Mouse (Mus musculus) heart, adult 11 months (tissue): ENCODE data around the gene Gabbr2.

ENCODE experiments used
- DNase-seq: peaks from one replicate; pipeline ENCODE4 v3.0.0; 2022

Gene Gabbr2

DNA sequence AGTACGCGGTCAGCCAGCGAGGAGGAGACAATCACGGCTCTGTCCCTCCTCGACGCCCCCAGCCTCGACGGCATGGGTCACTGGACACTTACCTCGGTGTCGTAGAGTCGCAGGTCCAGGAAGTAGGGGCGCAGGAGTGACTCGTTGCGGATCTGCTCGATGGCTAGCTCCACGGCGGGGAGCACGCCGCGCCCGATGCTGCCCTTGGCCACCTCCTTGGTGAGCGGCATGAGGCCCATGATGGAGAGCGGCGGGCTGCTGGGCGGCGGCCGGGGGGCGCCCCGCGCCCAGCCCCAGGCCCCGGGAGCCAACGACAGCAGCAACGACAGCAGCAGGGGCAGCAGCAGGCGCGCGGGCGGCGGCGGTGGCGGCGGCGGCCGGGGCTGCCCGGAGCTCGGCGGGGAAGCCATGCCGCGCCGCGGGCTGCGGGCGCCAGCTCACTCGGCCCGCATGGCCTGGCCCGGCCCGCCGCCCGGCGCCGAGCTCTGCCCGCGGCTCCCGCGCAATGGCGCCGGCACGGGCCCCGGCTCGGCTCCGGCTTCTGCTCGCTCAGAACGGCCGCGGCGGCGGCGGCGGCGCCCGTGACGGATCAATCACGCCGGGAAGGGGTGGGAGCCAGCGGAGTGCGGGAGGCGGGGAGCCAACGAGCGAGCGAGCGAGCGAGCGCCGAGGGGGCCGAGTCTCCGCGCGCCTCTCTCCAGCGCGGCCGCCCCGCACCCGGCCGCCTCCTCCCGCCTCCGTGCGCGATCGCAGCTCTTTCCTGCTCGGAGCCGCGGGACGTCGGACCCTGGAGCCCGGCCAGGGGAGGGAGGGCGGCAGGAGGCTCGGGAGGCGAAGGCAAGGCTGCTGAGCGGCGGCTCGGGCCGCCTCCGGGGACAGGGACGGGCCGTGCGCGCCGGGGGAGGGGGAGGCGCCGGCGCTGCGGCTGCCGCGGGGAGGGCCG lies at the start of gene Gabbr2:
Gene Gabbr2 (minus strand): TSS at position 858 of the 943 bp plus-strand sequence.
- DNase-seq = no peak

DNA sequence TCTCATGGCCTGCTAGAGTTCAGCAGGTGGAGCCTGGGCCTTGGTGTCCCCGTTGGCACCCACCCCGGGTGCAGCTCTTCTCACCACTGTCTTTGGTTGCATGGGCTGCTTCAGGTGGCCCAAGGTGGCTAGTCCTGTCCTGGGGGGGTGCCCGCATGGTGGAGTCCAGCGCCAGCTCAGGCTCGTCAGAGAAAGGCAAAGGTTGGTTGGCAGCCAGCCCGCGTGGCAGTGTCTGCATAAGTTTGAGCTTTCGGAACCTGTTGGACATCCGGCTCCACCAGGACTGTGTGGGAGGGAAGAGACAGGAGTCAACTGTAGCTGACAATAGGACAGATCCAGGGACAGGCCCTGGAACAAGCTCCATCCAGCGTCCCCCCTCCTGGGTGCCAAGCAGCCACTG lies 47.9 kb upstream of the Gabbr2 start:
- DNase-seq = no peak

DNA sequence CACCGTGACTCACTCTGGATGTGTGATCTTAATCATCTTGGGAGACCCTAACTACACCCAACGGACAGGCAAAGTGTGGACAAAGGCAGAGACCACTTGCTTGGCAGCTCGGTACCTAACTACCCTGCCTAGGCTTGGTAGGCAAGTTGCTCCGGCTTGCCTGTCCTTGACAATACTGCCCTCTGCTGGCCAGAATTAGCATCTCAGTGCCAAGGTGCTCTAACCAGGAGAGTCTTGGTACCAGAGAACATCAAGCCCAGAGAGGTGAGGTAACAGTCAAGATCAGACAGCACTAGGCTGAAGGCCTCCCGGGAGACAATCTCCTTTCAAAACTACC lies 45.6 kb upstream of the Gabbr2 start:
- DNase-seq = no peak

DNA sequence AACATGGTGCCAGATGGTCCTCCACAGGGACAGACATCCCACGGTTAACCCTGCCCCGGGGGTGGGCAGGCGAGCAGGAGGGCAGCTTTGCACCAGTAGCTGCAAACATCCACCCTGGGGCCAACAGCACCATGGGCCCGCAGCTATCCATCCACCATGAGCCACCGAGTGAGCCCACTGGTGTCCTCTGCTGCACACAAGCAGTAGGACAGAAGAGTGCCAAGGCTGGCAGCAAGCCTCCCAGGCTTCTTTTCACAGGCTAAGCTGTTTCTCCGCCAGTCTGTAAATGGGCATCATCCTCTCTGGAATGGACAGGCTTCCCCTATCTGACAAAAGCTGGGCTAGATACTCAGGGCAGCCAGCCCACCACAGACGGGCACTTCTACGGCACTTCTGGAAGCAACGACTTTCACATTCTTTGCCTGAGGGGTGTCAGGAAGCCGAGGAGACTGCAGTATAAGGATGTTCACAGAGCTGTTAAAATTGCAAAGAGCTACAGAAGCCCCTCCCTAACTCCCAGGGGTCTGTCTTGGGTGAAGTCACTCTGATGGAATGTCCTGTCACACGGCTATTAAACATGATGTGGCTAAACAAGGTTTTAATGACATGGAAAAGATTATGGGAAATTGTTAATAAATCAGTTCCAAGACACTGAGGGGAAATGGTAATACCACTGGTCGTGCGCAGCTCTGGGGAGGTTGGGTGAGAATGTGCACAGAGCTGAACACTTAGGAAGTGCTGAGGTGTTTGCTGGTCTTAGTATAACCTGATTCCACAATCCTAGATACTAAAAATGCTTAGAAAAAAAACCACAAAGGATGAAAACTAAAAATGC lies 45.0 kb upstream of the Gabbr2 start:
- no peak for DNase-seq

DNA sequence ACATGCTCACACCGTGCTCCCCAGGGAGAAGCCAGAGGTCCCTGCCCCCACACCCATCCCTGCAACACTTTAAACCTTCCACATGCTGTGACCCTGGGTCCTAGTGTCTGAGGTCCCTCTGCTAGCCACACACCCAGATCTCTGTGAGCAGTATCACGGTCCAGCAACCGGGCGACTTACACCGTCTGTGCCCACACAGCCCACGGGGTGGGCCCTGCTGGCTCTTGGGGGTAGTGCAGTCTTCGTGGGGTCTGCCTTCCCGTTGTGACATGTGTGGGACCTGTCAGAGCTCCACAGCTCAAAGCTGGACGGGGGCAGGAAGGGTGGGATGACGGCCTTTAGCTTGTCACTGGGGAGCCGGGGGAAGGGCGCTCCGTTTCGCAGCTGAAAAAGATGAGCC lies 43.9 kb upstream of the Gabbr2 start:
- no peak for DNase-seq

DNA sequence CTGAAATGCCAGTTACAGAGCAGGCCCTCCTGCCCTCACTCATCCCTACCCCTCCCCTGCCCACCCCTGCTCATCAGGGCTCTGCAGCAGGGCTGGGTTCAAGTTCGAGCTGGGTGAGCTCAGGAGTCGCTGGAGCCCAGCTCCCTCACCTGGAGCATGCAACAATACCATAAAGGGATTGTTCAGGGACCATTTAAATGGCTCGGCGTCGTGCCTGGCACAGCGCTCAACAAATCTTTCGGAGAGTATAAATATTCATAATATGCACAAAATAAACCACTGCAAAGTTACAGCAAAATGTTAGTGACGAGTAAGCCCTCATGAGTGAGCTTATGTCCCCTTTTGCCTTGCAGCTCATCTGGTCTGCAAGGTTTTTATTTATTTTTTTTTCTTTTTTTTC lies 40.5 kb upstream of the Gabbr2 start:
- no peak for DNase-seq

DNA sequence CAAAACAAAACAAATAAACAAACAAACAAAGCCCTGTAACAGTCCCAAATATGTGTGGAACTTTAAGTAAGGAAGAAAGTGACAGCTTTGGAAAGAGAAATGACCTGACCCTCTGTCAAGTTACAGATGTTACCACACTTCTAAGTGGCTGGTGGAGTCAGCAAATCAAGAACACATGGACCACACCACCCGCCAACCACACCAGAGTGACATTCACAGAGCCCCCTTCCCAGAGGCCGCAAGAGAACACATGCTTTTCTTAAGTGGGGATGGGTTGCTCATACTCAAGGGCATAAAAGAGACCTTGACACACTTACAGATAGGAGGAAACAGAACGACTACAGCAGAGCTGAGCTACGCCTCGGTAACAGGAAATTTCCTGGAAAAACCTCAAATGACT lies 37.1 kb upstream of the Gabbr2 start:
- no peak for DNase-seq

DNA sequence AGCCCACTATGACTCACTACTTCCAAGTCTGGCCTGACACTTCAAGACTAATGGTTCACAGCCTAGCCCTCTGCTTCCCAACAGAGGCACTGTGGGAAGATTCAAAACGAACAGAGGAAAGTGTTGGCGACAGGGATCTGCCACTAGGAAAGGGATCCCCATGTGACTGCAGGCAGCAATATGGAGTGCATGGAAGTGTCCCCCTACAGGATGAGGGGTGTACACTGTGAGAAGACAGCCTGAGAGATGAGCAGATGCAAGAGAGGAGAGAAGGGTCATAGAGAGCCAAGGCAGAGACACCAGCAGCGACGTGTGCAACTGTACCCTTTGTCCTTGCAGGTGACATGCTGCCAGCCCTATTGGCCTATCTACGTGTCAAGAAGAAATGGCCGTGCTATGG lies 32.3 kb upstream of the Gabbr2 start:
- no peak for DNase-seq

DNA sequence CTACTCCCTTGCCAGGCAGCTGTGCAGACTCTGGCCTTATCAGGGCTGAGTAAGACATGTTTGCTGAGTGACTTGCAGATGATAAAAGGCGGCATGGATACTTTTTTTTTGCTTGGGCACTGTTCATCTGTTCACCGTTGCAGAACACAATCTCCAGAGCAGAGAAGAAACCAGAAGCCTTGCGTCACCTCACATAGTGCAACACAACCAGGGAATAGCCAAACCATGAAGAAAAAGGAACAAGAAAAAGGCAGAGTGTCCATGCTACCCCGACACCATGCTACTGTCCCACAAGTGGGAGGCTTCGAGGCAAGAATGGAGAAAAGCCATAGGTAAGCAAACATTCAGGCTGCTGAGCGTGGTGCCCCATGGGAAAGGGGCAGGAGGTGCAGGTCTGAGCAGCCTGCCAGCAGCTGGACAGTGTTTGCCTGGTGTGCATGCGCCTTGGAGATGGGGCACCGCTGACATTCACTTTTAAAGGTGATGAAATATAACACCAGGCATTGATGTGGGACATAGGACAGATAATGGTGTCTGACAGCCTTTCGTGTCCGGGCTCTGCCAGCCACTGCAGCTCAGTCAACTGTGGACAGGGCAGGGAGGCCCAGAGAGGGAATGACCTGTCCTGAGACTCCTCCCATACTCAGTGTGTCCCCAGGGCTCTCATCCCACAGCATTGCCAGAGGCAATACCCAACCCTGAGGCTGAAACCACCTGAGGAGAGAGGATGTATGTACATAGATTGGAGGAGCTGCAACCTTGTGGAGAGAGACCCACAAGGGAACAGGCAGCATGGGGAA lies 31.3 kb upstream of the Gabbr2 start:
- DNase-seq = no peak

DNA sequence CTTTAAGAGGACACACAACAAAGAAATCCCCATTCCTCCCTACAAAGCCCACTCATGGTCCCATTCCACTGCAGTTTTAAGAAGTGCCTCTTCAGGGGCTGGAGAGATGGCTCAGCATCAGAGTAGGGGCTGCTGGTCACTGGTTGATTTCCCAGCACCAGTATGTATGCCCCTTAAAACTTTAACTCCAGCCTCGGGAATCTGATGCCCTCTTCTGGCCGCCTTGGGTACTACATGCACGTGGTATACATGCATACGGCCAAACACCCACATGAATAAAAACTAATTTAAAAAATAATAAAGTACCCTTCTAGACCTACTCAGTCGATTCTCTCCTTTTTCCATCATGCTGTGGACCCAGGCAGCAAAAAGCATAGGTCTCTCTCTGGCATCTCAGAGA lies 28.9 kb upstream of the Gabbr2 start:
- no peak for DNase-seq

DNA sequence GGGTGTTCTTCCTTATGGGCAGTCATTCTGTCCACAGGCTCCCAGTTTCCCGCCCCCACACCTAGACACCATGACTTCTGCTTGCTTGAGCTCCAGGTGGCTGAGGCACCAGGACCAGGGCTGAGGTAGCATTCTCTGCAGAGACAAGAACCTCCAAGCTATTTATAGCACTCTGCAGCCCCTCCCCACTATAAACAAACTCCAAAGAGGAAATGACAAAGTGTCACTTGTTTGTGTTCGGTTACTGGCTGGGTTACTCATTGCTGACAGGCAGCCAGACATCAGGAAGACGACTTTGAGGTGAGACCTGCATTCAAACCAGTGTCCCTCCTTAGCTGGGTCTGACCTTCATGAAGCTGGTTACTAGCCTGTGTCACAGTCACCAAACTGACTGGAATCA lies 23.5 kb upstream of the Gabbr2 start:
- no peak for DNase-seq

DNA sequence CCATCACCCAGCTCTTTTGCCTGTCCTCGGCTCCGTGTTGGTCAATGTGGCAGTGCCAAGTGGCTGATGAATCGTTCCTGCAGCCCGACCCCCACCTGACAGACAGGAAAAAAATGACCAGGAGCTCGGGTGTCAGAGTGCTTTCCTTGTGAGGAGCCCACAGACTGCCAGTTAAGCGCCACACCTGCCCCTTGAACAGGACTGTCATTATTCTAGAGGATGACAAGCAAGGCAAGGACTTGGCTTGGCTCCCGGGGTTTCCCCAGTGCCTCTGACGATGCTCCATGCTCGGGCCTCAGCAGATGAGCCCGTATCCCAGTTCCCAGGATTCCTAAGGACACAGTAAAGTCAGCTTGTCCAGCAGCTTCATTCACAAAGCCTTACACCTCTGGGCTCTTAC lies 20.8 kb upstream of the Gabbr2 start:
- DNase-seq = no peak

DNA sequence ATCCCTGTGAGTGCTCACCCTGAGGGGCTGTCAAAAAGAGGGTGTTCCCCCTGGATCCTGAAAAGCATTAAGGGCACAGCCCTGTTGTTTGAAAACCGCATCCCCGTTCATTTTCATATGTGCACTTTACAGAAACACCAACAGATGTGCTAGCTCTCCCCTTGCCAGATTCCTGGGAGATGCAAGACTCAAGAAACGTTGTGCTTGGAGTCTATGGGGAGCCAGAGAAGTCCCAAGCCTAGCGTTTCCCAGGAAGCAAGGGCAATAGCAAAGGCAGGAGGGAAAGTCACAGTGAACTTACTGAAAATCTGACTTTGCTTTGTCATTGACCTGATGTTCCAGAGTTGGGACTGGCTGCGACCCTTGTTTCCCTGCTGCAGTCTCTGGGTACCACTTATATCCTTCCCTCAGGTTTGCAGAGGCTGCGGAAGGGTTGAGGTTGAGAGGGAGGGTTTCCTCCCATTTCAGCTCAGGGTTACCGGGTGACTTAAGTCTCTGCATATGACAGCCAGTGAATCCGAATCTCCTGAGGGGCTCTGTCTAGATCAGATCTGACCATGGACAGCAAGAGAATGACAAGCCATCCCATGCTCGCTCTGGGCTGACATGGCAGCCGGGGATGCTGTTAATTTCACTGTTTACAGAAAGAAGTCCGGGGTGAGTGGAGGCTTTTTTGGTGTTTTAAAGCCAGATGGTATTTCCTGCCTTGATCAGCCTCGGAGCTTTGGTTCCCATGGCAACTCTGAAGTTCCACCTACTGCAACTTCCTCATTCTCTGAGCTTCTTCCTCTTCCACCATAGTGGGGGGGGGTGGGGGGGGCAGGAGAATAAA lies 18.9 kb upstream of the Gabbr2 start:
- DNase-seq = peak; percentile 96

DNA sequence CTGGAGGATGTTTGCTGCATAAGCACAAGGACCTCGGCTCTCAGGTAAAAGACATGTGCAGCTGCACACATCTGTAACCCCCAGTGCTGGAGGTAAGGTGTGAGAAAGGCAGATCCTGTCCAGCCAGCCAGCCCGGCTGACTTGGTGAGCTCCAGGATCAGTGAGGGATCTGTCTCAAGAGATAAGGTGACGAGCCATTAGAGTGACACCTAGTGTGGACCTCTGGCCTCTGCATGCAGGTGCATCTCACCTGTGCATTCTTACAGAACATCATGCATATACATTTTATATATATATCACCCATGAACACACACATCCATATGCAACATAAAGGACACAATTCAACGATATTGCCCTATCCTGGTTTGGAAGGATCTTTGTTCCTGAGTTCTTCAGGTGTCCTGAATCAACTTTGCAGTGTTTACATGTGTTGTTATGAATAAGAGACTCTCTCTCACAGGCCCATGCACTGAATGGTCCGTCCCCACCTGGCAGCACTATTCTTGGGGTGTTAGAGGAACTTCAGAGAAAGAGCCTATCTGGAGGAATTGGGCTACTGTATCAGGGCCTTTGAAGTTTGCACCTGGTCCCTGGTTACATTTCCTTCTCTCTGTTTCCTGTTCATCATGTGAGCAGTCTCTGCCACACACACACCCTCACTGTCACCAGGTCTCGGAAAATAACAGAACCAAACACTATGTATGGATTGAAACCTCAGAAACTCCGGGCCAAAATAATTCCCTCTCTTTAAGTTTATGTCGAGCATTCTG lies 9.1 kb upstream of the Gabbr2 start:
- no peak for DNase-seq

DNA sequence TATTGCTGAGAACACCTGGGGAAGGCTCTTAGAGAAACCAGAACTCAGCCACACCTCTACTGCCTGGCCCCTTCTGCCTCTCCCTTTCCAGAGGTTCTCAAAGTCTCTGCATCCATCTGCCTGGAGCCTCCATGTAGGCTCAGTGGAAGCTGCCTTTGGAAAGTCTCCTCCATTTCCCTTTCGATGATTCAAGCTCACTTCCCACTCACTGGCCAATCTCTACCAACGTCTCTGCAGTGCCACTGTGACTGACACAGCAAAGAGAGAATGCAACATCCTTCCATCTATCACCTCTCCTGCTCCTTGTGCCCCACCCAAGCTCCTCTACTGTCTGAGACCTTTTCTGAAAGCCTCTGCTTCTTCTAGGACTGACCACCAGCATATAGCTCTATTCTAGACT lies 6.3 kb upstream of the Gabbr2 start:
- no peak for DNase-seq

DNA sequence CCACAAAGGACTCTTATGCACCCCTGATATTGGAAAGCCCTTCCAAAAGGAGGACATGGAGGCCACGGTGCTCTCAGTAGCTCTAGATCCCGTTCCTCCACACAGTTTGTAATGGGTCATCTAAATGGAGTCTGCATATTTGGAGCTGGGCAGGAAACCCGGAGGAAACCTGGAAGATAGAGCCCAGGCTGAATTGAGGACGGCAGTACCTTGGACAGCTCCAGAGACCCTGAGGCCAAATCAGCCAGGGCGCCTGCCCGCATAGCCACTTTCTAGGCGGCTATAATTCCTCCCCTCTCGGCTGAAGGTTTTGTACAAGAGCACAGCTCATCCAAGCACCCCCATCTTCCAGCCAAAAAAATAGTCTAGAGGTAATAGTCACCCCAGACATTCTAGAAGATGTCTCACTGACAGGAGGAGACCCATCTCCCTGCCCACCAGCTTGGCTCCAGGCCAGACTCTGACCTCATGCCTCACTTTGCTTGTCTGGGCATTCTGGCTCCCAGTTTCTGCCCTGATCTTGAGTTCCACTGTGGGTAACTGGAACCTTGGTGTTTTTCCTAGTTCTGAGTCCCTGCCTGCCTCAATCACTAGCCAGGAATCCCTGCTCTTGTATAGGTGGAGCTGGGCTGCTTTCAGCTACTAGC lies 1.3 kb upstream of the Gabbr2 start:
- DNase-seq = no peak

DNA sequence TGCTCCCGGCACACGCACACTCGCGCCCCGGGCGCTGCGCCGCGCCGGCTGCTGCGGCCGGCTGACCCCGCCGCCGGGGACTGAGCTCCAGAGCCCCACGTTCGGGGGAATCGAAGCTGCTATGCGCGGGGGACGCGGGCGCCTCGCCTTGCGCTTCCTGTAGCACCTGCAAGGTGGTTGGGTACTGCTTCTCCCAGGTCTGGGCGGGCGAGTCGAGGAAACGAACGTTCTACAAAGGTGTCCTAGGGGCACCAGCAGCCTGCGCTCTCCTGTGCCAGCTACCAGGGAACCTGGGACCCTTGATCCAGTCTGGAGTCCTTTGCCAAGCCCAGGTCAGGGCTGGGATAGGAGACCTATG lies 265 bp upstream of the Gabbr2 start:
- no peak for DNase-seq

DNA sequence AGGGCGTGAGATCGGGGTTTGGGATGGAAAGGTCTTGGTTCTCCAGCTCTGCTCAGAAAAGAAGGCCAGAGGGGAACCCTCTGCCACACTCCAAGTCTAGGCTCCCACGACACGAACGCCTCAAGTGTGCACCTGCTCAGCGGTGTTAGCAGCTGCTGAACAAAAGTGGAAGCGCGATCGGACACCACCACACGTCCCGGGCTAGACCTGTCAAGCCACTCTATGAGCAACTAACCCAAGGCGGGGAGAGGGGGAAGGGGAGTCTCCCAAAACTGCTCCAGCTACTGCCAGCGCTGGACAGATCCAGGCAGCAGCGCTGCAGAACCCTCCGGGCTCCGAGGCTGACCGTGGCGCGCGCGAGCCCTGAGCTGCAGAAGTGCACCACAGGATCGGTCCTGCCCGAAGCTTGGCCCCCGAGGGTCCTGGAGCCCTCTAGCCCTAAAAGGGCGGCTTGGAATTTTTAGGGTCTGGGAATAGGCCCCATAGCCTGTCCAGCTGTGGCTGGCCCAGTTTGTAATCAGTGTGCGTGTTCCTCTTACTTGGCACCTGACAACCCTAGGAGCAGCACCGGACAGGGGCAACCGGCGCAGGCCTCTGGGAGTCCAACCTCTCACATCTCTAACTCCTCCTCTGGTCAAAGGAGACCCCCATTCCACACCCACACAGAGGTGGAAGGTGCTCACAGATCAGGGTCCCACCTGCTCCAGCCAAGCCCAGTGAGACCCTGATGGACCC lies 1.2 kb downstream of the Gabbr2 start:
- DNase-seq = no peak

DNA sequence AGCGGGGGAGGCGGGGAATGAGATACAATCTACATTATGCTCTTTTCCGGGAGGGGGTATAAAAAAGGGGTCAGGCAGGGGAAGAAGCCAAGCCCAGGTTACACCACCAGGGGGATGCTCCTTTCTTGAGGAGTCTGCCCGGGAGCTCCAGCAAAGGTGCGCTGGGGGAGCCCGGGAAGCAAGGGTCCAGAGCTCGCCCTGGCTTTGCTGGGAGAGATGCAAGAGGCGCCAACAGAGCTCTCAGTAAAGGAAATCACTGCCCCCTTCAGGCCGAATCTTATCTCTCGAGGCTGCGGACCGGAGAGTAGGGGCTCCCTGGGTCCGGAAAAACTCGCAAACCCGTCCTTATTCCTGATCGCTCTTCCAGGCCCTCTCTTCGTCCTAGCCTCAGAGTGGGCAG lies 1.8 kb downstream of the Gabbr2 start:
- DNase-seq = no peak

DNA sequence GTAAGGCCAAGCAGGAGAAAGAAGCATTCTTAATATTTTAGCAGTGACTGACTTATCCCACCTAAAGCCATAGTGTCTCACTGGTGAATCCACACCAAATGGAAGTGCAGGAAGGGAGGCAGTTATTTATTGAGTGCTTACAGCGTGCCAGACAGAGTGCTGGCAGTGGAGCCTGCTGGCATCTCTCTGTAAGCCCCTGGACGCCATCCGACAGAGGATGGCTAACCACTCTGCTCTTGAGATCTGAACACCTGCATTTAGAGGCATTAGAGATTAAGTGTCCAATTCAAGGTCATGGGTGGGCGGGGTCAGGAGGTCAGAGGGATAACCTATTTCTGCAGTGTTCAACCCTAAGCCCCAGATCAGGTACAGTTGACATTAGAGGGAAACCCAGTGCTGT lies 2.8 kb downstream of the Gabbr2 start:
- DNase-seq = no peak

DNA sequence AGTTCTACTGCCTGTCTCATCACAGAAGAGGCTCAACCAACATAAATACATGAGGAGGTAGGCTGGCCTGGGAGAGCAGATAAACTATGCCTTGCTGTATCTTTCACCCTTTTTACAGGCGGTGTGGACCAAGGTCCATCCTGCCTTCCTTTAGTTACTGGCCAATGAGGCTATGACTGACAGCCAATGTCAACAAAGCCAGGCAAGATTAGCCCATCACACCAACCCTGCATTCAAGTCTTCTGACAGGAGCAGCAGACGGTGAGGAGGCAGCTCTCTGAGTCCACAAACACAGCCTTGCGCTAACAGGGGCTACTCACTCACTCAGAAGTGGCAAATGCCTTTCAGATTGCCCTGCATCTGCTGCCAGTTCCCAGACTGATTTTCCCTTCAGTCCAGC lies 3.4 kb downstream of the Gabbr2 start:
- DNase-seq = no peak
